Mouse (Mus musculus) megakaryocyte, embryonic 14.5 days (primary cell): ENCODE results near the gene Tbc1d13.

ENCODE experiments used
- FLI1 ChIP-seq: IDR thresholded peaks from 2 replicates; pipeline ENCODE4 v1.6.1; 2012; ENCODE audit warnings: low read length, inconsistent platforms, mixed read lengths
- GATA1 ChIP-seq: IDR thresholded peaks from 3 replicates; pipeline ENCODE4 v1.6.1; 2012; ENCODE audit warnings: mixed read lengths, low read length, inconsistent platforms, borderline replicate concordance

- no peak for TF ChIP-seq GATA1
- no peak for TF ChIP-seq FLI1
These were observed 61.1 kb downstream of the Tbc1d13 start for GRCm38 (mm10) chr2:30194656-30195055.
